Mouse (Mus musculus): ENCODE data around the gene Olfr373. TPM values are rescaled to one million over a fixed set of nuclear protein-coding genes. Genes with fewer than 3 reads are reported as not detected.

Olfr373 gene
- polyA plus RNA-seq, 1 experiment from 2014 or later = not detected

- peak; percentile 69 for ATAC-seq (ENCODE audit: insufficient read depth)
- Histone ChIP-seq H3K4me2 (peak within 1 kb of the TSS; percentile 72), H3K36me3 (replicated peaks) (peaks cover 16% of the 10 kb centered on the region), H3K9ac (peak within 1 kb of the TSS; percentile 59), H3K4me3 (replicated peaks) (peak within 1 kb of the TSS; percentile 63), H3K27ac (replicated peaks) (peak within 1 kb of the TSS; percentile 78), H3K27me3 (peaks cover 52% of the 10 kb centered on the region), H3K9me3 (replicated peaks) (no peaks in the 10 kb centered on the region), H3K4me1 (replicated peaks) (peaks cover 25% of the 10 kb centered on the region)
- 2% methylated on average over 49 of the region's 49 CpGs for WGBS (ENCODE audit: insufficient replicate concordance)
These were observed 51.9 kb downstream of the Olfr373 start, which contains the start of gene Tpm4 for GRCm38 (mm10) chr8:72134756-72135445. Gene Tpm4, plus strand, starts transcription at chr8:72134975.

- Histone ChIP-seq H3K9me3 (replicated peaks) (no peaks in the 10 kb centered on the region), H3K27ac (replicated peaks) (peak overlapping the region; percentile 78), H3K27me3 (peaks cover 52% of the 10 kb centered on the region), H3K4me2 (peak overlapping the region; percentile 72), H3K4me1 (replicated peaks) (peaks cover 25% of the 10 kb centered on the region), H3K9ac (peak overlapping the region; percentile 59), H3K36me3 (replicated peaks) (peaks cover 22% of the 10 kb centered on the region), H3K4me3 (replicated peaks) (peak overlapping the region; percentile 63)
- WGBS (ENCODE audit: insufficient replicate concordance) = under 1% methylated on average over 62 of the region's 62 CpGs
- peak; percentile 48 for ATAC-seq (ENCODE audit: insufficient read depth)
These were observed 52.7 kb downstream of the Olfr373 start for GRCm38 (mm10) chr8:72135446-72136301.

- Histone ChIP-seq H3K36me3 (replicated peaks) (peaks cover 25% of the 10 kb centered on the region), H3K4me2 (peak overlapping the region; percentile 72), H3K27ac (replicated peaks) (peak overlapping the region; percentile 78), H3K4me1 (replicated peaks) (peaks cover 25% of the 10 kb centered on the region), H3K4me3 (replicated peaks) (peak overlapping the region; percentile 63), H3K9me3 (replicated peaks) (no peaks in the 10 kb centered on the region), H3K27me3 (peaks cover 52% of the 10 kb centered on the region), H3K9ac (peak overlapping the region; percentile 59)
- no peak for ATAC-seq (ENCODE audit: insufficient read depth)
- 1% methylated on average over 18 of the region's 18 CpGs for WGBS (ENCODE audit: insufficient replicate concordance)
These were observed 53.5 kb downstream of the Olfr373 start for GRCm38 (mm10) chr8:72136302-72136978.

- 65% methylated on average over 2 of the region's 2 CpGs for WGBS (ENCODE audit: insufficient replicate concordance)
- Histone ChIP-seq H3K4me2 (no peak overlapping the region), H3K9me3 (replicated peaks) (no peaks in the 10 kb centered on the region), H3K9ac (no peak overlapping the region), H3K4me3 (replicated peaks) (no peak overlapping the region), H3K4me1 (replicated peaks) (peaks cover 25% of the 10 kb centered on the region), H3K27ac (replicated peaks) (no peak overlapping the region), H3K36me3 (replicated peaks) (peaks cover 30% of the 10 kb centered on the region), H3K27me3 (peaks cover 52% of the 10 kb centered on the region)
- ATAC-seq (ENCODE audit: insufficient read depth) = no peak
These were observed 54.5 kb downstream of the Olfr373 start for GRCm38 (mm10) chr8:72137431-72137830.

GRCm38 (mm10) chr8:72138456-72138855, 55.5 kb downstream of the Olfr373 start:
- Histone ChIP-seq H3K9ac (no peak overlapping the region), H3K4me1 (replicated peaks) (peaks cover 25% of the 10 kb centered on the region), H3K36me3 (replicated peaks) (peaks cover 35% of the 10 kb centered on the region), H3K27ac (replicated peaks) (no peak overlapping the region), H3K27me3 (peaks cover 50% of the 10 kb centered on the region), H3K4me2 (no peak overlapping the region), H3K9me3 (replicated peaks) (no peaks in the 10 kb centered on the region), H3K4me3 (replicated peaks) (no peak overlapping the region)
- ATAC-seq (ENCODE audit: insufficient read depth) = no peak
- WGBS (ENCODE audit: insufficient replicate concordance) = 81% methylated on average over 5 of the region's 5 CpGs

- H3K4me2 ChIP-seq = no peak overlapping the region
- H3K36me3 ChIP-seq (replicated peaks) = peaks cover 58% of the 10 kb centered on the region
- H3K4me3 ChIP-seq (replicated peaks) = no peak overlapping the region
- H3K9me3 ChIP-seq (replicated peaks) = no peaks in the 10 kb centered on the region
- H3K27ac ChIP-seq (replicated peaks) = no peak overlapping the region
- peaks cover 1% of the 10 kb centered on the region; the same call in 1 of the 2 replicates for H3K27me3 ChIP-seq
- no peak for ATAC-seq (ENCODE audit: insufficient read depth)
- 58% methylated on average over 13 of the region's 13 CpGs for WGBS (ENCODE audit: insufficient replicate concordance)
- H3K4me1 ChIP-seq (replicated peaks) = peaks cover 26% of the 10 kb centered on the region
- H3K9ac ChIP-seq = no peak overlapping the region
These were observed 60.4 kb downstream of the Olfr373 start for GRCm38 (mm10) chr8:72143256-72143824.

- Histone ChIP-seq H3K4me2 (no peak overlapping the region), H3K27ac (replicated peaks) (no peak overlapping the region), H3K4me1 (replicated peaks) (peaks cover 26% of the 10 kb centered on the region), H3K4me3 (replicated peaks) (no peak overlapping the region), H3K9me3 (replicated peaks) (no peaks in the 10 kb centered on the region), H3K9ac (no peak overlapping the region), H3K36me3 (replicated peaks) (peaks cover 55% of the 10 kb centered on the region), H3K27me3 (no peaks in the 10 kb centered on the region)
- 48% methylated on average over 5 of the region's 5 CpGs for WGBS (ENCODE audit: insufficient replicate concordance)
- no peak for ATAC-seq (ENCODE audit: insufficient read depth)
These were observed 61.5 kb downstream of the Olfr373 start for GRCm38 (mm10) chr8:72144345-72144975.

GRCm38 (mm10) chr8:72145511-72145910, 62.5 kb downstream of the Olfr373 start:
- Histone ChIP-seq H3K27ac (replicated peaks) (peak overlapping the region; percentile 38; the same call in 1 of the 2 replicates), H3K36me3 (replicated peaks) (peaks cover 55% of the 10 kb centered on the region), H3K9ac (no peak overlapping the region), H3K4me2 (no peak overlapping the region), H3K4me3 (replicated peaks) (no peak overlapping the region), H3K9me3 (replicated peaks) (no peaks in the 10 kb centered on the region), H3K27me3 (no peaks in the 10 kb centered on the region), H3K4me1 (replicated peaks) (peaks cover 26% of the 10 kb centered on the region)
- ATAC-seq (ENCODE audit: insufficient read depth) = no peak
- WGBS (ENCODE audit: insufficient replicate concordance) = 69% methylated on average over 3 of the region's 3 CpGs

GRCm38 (mm10) chr8:72146056-72146455, 63.1 kb downstream of the Olfr373 start:
- no peak overlapping the region for H3K4me3 ChIP-seq (replicated peaks)
- no peaks in the 10 kb centered on the region for H3K27me3 ChIP-seq
- peaks cover 59% of the 10 kb centered on the region for H3K36me3 ChIP-seq (replicated peaks)
- ATAC-seq (ENCODE audit: insufficient read depth) = peak; percentile 65
- H3K4me1 ChIP-seq (replicated peaks) = peaks cover 26% of the 10 kb centered on the region
- H3K9me3 ChIP-seq (replicated peaks) = no peaks in the 10 kb centered on the region
- 55% methylated on average over 1 of the region's 1 CpGs for WGBS (ENCODE audit: insufficient replicate concordance)
- peak overlapping the region; percentile 38; the same call in 1 of the 2 replicates for H3K27ac ChIP-seq (replicated peaks)
- H3K9ac ChIP-seq = no peak overlapping the region
- no peak overlapping the region for H3K4me2 ChIP-seq

- Histone ChIP-seq H3K4me1 (replicated peaks) (peaks cover 29% of the 10 kb centered on the region), H3K4me2 (no peak overlapping the region), H3K9me3 (replicated peaks) (no peaks in the 10 kb centered on the region), H3K27me3 (no peaks in the 10 kb centered on the region), H3K36me3 (replicated peaks) (peaks cover 60% of the 10 kb centered on the region), H3K27ac (replicated peaks) (no peak overlapping the region; the same call in 1 of the 2 replicates), H3K4me3 (replicated peaks) (no peak overlapping the region), H3K9ac (no peak overlapping the region)
- WGBS (ENCODE audit: insufficient replicate concordance) = 69% methylated on average over 3 of the region's 3 CpGs
- no peak for ATAC-seq (ENCODE audit: insufficient read depth)
These were observed 63.6 kb downstream of the Olfr373 start for GRCm38 (mm10) chr8:72146556-72146955.
